Mouse (Mus musculus) heart, postnatal 0 days (tissue): ENCODE measurements at regions not wholly inside any gene's neighbourhood (a gene's known extent, or its start where the extent isn't known, plus 50 kb on each side); places are given as distances from the start of the nearest gene placed in this dataset.

Experiments
- CTCF ChIP-seq: IDR thresholded peaks from 2 replicates; pipeline ENCODE4 v1.5.1; 2016; ENCODE audit warnings: antibody characterized with exemption, control low read depth, low read depth
- EP300 ChIP-seq: IDR thresholded peaks from 2 replicates; pipeline ENCODE4 v1.6.1; 2016; ENCODE audit warnings: antibody characterized with exemption, low read depth

- no peak for TF ChIP-seq CTCF
- TF ChIP-seq EP300, result no peak
Measured at GRCm38 (mm10) chr2:48061375-48061774, 752.5 kb upstream of the Acvr2a start.
